Mouse (Mus musculus): ENCODE data around the gene Crybb1. TPM values are rescaled to one million over a fixed set of nuclear protein-coding genes. Genes with fewer than 3 reads are reported as not detected.
A peak's percentile ranks its signal among the peaks of the same experiment; 100 is the strongest.

The Crybb1 gene
- total RNA-seq, 2 experiments from 2014 or later: 3.5 to 5.6 TPM

- no peak for DNase-seq
- intact Hi-C loops (cut with DNase I): no loop called here
These were observed 4.4 kb downstream of the Crybb1 start for GRCm38 (mm10) chr5:112259862-112260650.

GRCm38 (mm10) chr5:112260818-112261217, 5.2 kb downstream of the Crybb1 start:
- no peak for DNase-seq
- intact Hi-C loops (cut with DNase I): no loop called here

GRCm38 (mm10) chr5:112264099-112264498, 8.5 kb downstream of the Crybb1 start:
- no peak for DNase-seq
- intact Hi-C loops (cut with DNase I): no loop called here

- intact Hi-C loops (cut with DNase I): no loop called here
- no peak for DNase-seq
These were observed 9.5 kb downstream of the Crybb1 start for GRCm38 (mm10) chr5:112265110-112265509.

- DNase-seq: peak; percentile 26
- intact Hi-C loops (cut with DNase I): no loop called here
These were observed 9.9 kb downstream of the Crybb1 start for GRCm38 (mm10) chr5:112265515-112265914.

GRCm38 (mm10) chr5:112266011-112266777, 10.6 kb downstream of the Crybb1 start:
- intact Hi-C loops (cut with DNase I): no loop called here
- no peak for DNase-seq

- intact Hi-C loops (cut with DNase I): no loop called here
- DNase-seq: peak; percentile 69
These were observed 15.3 kb downstream of the Crybb1 start for GRCm38 (mm10) chr5:112270764-112271541.

- no peak for DNase-seq
- intact Hi-C loops (cut with DNase I): no loop called here
These were observed 17.3 kb downstream of the Crybb1 start for GRCm38 (mm10) chr5:112272934-112273333.

- intact Hi-C loops (cut with DNase I): no loop called here
- DNase-seq: no peak
These were observed 18.3 kb downstream of the Crybb1 start for GRCm38 (mm10) chr5:112273746-112274463.

GRCm38 (mm10) chr5:112275021-112275804, 19.6 kb downstream of the Crybb1 start:
- DNase-seq: no peak
- intact Hi-C loops (cut with DNase I): no loop called here

GRCm38 (mm10) chr5:112276267-112276873, 20.8 kb downstream of the Crybb1 start, which contains the start of gene Tpst2:
Tpst2 (plus strand) TSS chr5:112276691.
- intact Hi-C loops (cut with DNase I): no loop called here
- peak; percentile 100 for DNase-seq

- intact Hi-C loops (cut with DNase I): no loop called here
- no peak for DNase-seq
These were observed 21.3 kb downstream of the Crybb1 start for GRCm38 (mm10) chr5:112276907-112277348.

- no peak for DNase-seq
- intact Hi-C loops (cut with DNase I): no loop called here
These were observed 22.4 kb downstream of the Crybb1 start for GRCm38 (mm10) chr5:112277906-112278470.

- no peak for DNase-seq
- intact Hi-C loops (cut with DNase I): no loop called here
These were observed 23.8 kb downstream of the Crybb1 start for GRCm38 (mm10) chr5:112279181-112280021.

GRCm38 (mm10) chr5:112280151-112280550, 24.5 kb downstream of the Crybb1 start:
- intact Hi-C loops (cut with DNase I): no loop called here
- DNase-seq: no peak

- intact Hi-C loops (cut with DNase I): no loop called here
These were observed 25.4 kb downstream of the Crybb1 start for GRCm38 (mm10) chr5:112280863-112281660.

GRCm38 (mm10) chr5:112281676-112282075, 26.1 kb downstream of the Crybb1 start:
- DNase-seq: no peak
- intact Hi-C loops (cut with DNase I): no loop called here

More at GRCm38 (mm10) chr5:112280863-112281660, 25.4 kb downstream of the Crybb1 start:
- DNase-seq: no peak

Measured in left cerebral cortex, postnatal 4 days (tissue).